Mouse (Mus musculus): ENCODE results near the gene Adap1. TPM values are rescaled to one million over a fixed set of nuclear protein-coding genes. Genes with fewer than 3 reads are reported as not detected.

Adap1 gene
- polyA plus RNA-seq, 1 experiment, result 29.5 TPM

DNA sequence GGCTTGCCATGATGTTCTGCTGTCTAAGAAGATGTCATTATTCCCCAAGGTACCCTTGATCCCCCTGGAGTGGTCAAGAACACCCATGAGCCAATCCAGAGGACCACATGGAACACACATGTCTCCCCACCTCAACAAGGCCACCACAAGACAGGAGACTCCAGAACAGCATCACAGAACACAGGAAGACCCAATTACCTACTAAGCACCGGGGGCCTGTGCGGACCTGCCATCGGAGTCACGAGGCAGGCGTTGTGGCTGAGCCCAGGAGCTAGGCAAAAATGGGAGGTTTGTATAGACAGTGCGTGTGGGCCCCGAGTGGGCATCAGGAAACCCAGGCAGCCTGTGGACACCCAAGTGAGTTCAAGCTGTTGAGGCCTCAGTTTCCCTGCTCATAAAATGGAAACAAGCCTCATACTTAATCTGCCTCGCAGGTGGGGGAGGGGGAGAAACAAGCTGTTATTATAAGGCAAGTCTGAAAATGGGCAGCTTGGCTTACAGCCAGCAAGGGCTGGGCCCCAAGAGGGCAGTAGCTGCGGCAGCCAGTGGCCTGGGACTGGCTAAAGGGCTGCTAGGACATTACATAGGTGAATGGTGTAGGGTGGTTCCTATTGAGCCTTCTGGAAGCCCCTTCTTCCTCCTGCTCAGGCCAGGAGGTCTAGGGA, 2.0 kb downstream of the Adap1 start:
- no peaks in the 10 kb centered on the region for H3K27me3 ChIP-seq (replicated peaks; ENCODE audit: control insufficient read depth, insufficient read depth, low read length)
- TF ChIP-seq CTCF (conservative IDR thresholded peaks at IDR 0.05; ENCODE audit: insufficient read depth, insufficient read length, low read depth, low read length), result no peak
- DNase-seq, result peak; percentile 69
- peaks cover 24% of the 10 kb centered on the region for H3K4me1 ChIP-seq (ENCODE audit: control insufficient read depth, insufficient read depth, low read length)
- no peaks in the 10 kb centered on the region for H3K36me3 ChIP-seq (ENCODE audit: control insufficient read depth, insufficient read depth, low read length)
- no peak overlapping the region for H3K4me3 ChIP-seq (ENCODE audit: insufficient read depth, low read depth, low read length)
- 76% methylated on average over 9 of the region's 9 CpGs for WGBS
- peak overlapping the region; percentile 58 for H3K27ac ChIP-seq (ENCODE audit: insufficient read depth, low read depth, low read length)

DNA sequence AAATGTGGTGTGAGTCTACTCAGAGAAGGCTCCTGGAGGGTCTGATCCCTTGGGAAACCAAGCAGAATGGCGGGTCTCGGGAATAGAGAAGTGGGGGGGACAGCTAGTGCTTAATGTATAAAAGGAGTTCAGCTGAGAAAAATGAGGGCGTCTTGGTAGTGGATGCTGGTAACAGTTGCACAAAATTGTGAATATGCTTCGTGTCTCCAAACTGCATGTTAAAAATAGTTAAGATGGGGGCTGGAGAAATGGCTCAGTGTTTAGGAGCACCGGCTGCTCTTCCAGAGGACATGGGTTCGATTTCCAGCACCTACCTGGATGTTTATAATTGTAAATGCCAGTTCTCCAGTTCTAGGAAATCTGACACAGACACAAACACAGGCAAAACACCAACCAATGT, 4.1 kb downstream of the Adap1 start:
- no peak overlapping the region for H3K27ac ChIP-seq (ENCODE audit: insufficient read depth, low read depth, low read length)
- no peak overlapping the region for H3K4me3 ChIP-seq (ENCODE audit: insufficient read depth, low read depth, low read length)
- no peaks in the 10 kb centered on the region for H3K27me3 ChIP-seq (replicated peaks; ENCODE audit: control insufficient read depth, insufficient read depth, low read length)
- peaks cover 36% of the 10 kb centered on the region for H3K4me1 ChIP-seq (ENCODE audit: control insufficient read depth, insufficient read depth, low read length)
- WGBS, result 87% methylated on average over 6 of the region's 6 CpGs
- DNase-seq, result no peak
- no peaks in the 10 kb centered on the region for H3K36me3 ChIP-seq (ENCODE audit: control insufficient read depth, insufficient read depth, low read length)
- TF ChIP-seq CTCF (conservative IDR thresholded peaks at IDR 0.05; ENCODE audit: insufficient read depth, insufficient read length, low read depth, low read length) (no peak), POLR2A (IDR thresholded peaks at IDR 0.05; ENCODE audit: low read depth, low read length) (no peak)

DNA sequence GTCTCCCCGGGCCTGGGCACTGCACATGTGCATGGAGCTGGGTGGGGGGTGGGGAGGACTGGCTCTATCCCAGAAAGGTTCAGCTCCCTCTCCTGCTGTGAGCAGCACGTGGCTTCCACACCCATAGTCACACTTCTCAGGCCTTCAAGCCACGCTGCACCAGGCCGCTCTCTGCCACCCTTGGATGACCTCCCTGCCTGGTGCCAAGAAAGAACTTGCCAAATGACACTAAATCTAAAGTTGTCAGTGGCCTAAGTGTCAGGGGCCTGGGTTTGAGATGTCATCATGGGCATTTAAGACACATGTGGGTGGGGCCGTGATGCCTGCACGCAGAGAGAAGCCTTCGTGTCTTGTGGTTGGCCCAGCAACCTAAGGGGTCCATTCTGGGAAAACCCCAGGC, 5.0 kb downstream of the Adap1 start:
- peak; percentile 84 for DNase-seq
- no peaks in the 10 kb centered on the region for H3K27me3 ChIP-seq (replicated peaks; ENCODE audit: control insufficient read depth, insufficient read depth, low read length)
- H3K36me3 ChIP-seq (ENCODE audit: control insufficient read depth, insufficient read depth, low read length), result no peaks in the 10 kb centered on the region
- TF ChIP-seq CTCF (conservative IDR thresholded peaks at IDR 0.05; ENCODE audit: insufficient read depth, insufficient read length, low read depth, low read length), result no peak
- no peak for TF ChIP-seq POLR2A (IDR thresholded peaks at IDR 0.05; ENCODE audit: low read depth, low read length)
- H3K4me3 ChIP-seq (ENCODE audit: insufficient read depth, low read depth, low read length), result no peak overlapping the region
- 39% methylated on average over 7 of the region's 7 CpGs for WGBS
- H3K27ac ChIP-seq (ENCODE audit: insufficient read depth, low read depth, low read length), result peak overlapping the region; percentile 50; the same call in 1 of the 2 replicates
- peaks cover 37% of the 10 kb centered on the region for H3K4me1 ChIP-seq (ENCODE audit: control insufficient read depth, insufficient read depth, low read length)

DNA sequence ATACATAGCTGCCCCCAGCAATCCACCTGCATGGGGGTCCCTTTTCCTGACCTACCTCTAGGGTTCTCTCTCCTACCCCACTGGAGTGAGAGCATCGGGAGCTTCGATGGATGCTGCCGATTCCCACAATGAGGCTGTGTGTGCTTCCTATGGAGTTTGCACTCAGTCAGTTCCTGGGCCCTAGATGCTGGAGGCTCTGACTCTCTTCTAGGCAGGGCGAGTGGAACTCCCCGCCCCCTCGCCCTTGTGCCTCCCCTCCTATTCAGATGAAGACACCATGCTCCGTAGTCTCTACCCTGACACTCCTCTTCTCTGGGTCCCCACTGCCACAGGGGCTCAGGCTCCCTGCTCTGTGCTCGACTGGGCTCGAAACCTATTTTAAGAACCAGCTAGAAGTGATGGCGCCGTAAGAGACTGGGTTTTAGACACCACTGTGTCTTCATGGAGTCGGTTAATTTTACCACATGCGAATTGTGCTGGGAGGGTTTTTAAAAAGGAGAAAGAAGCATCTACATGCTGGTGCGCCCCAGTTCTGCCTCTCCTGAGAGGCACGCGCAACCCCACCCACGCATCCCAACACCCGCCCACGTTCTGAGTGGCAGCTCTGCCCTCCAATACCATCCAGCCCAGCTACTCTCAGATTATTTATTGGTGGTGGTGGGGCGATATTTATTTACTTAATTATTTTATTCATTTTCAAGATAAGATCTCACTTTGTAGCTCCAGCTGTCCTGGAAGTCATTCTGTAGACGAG, 7.5 kb downstream of the Adap1 start:
- Histone ChIP-seq H3K4me1 (ENCODE audit: control insufficient read depth, insufficient read depth, low read length) (peaks cover 47% of the 10 kb centered on the region), H3K4me3 (ENCODE audit: insufficient read depth, low read depth, low read length) (no peak overlapping the region), H3K36me3 (ENCODE audit: control insufficient read depth, insufficient read depth, low read length) (no peaks in the 10 kb centered on the region), H3K27me3 (replicated peaks; ENCODE audit: control insufficient read depth, insufficient read depth, low read length) (no peaks in the 10 kb centered on the region), H3K27ac (ENCODE audit: insufficient read depth, low read depth, low read length) (peak overlapping the region; percentile 95)
- WGBS, result 52% methylated on average over 21 of the region's 21 CpGs
- no peak for TF ChIP-seq CTCF (conservative IDR thresholded peaks at IDR 0.05; ENCODE audit: insufficient read depth, insufficient read length, low read depth, low read length)
- TF ChIP-seq POLR2A (IDR thresholded peaks at IDR 0.05; ENCODE audit: low read depth, low read length), result no peak
- DNase-seq, result peak; percentile 16

DNA sequence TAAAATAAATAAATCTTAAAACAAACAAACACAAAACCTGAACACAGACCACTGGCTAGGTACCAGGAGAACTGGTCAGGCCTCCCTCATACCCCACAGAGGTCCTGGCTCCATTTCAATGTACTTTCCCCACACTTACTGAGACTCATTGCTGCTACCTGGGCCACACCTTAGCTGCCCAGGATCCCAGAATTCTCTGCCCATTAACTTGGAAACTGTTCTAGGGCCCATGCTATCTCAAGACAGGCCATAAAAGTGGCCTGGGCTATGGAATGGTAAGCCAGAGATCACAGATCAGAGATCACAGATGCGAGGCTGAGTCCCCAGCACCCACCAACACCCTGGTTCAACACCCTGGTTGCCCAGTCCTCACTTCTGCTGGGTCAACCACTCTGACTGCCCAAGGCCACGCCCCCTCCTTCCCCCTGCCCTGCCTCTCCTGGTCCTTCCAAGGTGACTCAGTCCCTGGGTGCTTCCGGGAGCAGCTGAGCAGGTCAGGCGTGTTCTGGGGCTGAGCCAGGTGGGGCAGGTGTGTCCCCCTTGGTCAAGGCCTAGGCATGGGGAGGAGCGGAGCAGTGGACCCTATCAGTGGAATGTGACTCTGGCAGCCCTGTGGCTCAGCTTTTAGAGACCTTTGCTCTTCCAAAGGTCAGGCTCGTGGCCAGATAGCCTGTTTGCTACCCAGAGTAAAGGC, 8.3 kb downstream of the Adap1 start:
- Histone ChIP-seq H3K27ac (ENCODE audit: insufficient read depth, low read depth, low read length) (peak overlapping the region; percentile 95), H3K36me3 (ENCODE audit: control insufficient read depth, insufficient read depth, low read length) (no peaks in the 10 kb centered on the region), H3K27me3 (replicated peaks; ENCODE audit: control insufficient read depth, insufficient read depth, low read length) (no peaks in the 10 kb centered on the region), H3K4me3 (ENCODE audit: insufficient read depth, low read depth, low read length) (no peak overlapping the region), H3K4me1 (ENCODE audit: control insufficient read depth, insufficient read depth, low read length) (peaks cover 47% of the 10 kb centered on the region)
- DNase-seq, result peak; percentile 98
- TF ChIP-seq CTCF (conservative IDR thresholded peaks at IDR 0.05; ENCODE audit: insufficient read depth, insufficient read length, low read depth, low read length) (no peak), POLR2A (IDR thresholded peaks at IDR 0.05; ENCODE audit: low read depth, low read length) (no peak)
- WGBS, result 39% methylated on average over 6 of the region's 6 CpGs

DNA sequence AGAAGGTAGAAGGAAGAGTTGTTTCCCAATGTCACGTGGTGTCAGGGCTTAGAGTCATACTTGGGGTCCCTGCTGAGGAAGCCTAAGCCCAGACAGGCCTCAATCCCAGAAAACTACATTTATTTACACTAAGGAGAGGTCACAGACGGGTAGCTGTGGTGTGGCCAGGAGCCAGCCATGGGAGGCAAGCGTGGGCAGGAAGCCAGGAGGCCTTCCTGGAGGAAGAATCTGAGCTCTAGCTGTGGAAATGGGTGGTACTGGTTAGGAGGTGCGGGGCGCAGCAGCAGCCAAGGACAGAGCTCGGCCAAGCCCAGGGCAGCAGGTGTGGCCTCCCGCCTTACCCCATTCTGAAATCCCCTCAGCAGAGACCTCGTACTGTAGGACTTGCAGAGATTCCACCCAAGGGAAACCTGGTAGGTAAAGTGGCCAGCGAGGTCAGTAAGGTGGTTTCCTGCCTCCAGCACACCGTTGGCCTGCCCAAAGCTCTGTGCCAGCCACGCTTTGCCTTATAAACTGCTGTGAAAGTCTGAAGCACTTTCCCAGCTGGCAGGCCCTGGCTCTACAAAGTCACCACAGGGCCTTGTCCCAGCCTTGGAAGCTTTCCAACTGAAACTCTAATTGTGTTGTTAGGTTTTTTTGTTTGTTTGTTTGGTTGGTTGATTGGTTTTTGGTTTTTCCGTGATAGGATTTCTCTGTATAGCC, 10.3 kb downstream of the Adap1 start:
- whole genome bisulfite sequencing, result 50% methylated on average over 12 of the region's 12 CpGs
- peak overlapping the region; percentile 13 for H3K27ac ChIP-seq (ENCODE audit: insufficient read depth, low read depth, low read length)
- peak; percentile 80 for DNase-seq
- H3K4me1 ChIP-seq (ENCODE audit: control insufficient read depth, insufficient read depth, low read length), result peaks cover 40% of the 10 kb centered on the region
- H3K4me3 ChIP-seq (ENCODE audit: insufficient read depth, low read depth, low read length), result no peak overlapping the region
- TF ChIP-seq POLR2A (IDR thresholded peaks at IDR 0.05; ENCODE audit: low read depth, low read length), result no peak
- no peak for TF ChIP-seq CTCF (conservative IDR thresholded peaks at IDR 0.05; ENCODE audit: insufficient read depth, insufficient read length, low read depth, low read length)
- no peaks in the 10 kb centered on the region for H3K27me3 ChIP-seq (replicated peaks; ENCODE audit: control insufficient read depth, insufficient read depth, low read length)
- no peaks in the 10 kb centered on the region for H3K36me3 ChIP-seq (ENCODE audit: control insufficient read depth, insufficient read depth, low read length)
